Mouse (Mus musculus) embryo, embryonic 9.5 days (tissue): ENCODE results near the gene Mrps11.

Source experiments
- DNase-seq: peaks from one replicate; pipeline ENCODE4 v3.0.0-alpha.2; 2017; ENCODE audit errors: extremely low spot score

Gene Mrps11

GRCm38 (mm10) chr7:78782639-78783581, at the start of gene Mrps11, which contains the start of gene Mrpl46:
Gene Mrps11, plus strand, starts transcription at chr7:78783119.
Gene Mrpl46, minus strand, starts transcription at chr7:78783531.
- peak; percentile 87 for DNase-seq

DNA sequence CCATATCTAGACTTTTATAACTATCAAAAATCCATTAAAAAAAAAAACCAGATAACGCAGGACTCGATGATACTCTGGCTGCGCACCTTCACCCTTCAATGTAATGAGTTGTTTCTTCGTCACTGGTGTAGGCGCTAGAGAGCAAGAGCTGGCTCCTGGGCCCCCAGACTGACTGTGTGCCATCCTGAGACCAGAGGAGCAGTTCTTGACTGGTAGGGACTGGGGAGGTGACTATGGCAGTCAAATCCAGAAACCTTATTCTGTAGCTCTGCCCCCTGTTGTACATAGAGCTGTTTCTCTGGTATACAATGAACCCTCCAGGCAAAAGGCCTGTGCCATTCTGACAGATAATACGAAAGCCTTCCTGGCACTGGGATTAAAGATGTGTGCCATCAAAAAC, 45.7 kb upstream of the Mrps11 start:
- DNase-seq, result no peak

- no peak for DNase-seq
Measured at GRCm38 (mm10) chr7:78737614-78738210, 45.2 kb upstream of the Mrps11 start, which contains the start of gene Ntrk3. Gene Ntrk3, minus strand, starts transcription at chr7:78738012.

DNA sequence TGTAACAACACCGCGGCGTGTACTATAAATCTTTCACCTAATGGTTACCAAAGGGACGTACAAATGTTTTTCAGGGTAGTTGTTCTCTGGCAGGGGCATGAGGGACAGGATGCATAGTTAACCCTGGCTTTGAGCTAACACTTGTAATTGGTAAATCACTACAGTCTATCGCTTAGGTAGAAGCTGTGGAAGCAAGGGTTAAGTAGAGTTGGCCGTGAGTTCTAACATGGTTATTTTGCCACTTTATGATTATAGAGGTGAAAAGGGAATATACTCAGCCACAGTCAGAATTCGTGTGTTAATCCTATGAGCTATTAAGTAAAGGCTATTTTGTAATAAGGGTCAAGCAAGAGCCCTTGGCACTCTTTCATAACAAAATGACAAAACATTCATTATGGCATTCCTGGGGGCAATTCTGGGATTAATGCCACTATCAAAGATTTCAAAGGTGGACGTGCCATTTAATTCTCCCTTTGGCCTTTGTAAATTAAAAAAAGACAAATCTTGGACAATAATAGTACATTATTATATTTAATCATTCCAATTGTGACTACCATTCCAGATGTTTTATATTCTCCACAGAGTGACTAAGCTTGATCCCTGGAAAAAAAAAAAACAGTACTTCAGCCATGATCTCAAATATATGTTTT, 43.4 kb upstream of the Mrps11 start:
- DNase-seq, result no peak

DNA sequence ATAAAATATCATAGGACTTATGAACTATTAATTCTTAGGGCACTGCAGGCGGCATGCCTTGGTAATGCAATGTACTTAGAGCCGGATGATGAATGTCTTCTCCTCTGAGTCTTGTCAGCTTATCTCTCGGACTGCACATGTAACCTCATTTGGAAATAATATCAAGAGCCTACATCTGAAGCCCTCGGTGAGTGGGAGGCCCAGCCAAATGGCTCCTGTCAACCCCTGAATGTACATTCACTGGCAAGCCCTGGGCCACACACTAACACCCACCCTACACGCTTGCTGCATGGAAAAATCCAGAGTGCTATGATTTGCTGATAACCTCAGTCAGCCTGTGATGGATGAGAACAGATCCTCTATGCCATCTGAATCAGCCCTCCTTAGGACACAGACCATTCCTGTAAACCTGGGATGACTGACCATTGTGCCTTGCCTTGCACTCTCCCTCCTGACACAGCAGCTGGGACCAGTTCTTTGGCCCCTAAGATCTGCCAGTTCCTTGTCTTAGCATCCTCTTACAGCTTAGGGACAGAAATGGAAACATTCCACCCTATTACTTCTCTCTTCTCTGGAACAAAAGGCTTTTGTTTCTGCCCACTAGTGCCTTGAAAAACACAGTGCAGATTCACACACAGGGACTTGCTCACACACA, 39.1 kb upstream of the Mrps11 start:
- no peak for DNase-seq

DNA sequence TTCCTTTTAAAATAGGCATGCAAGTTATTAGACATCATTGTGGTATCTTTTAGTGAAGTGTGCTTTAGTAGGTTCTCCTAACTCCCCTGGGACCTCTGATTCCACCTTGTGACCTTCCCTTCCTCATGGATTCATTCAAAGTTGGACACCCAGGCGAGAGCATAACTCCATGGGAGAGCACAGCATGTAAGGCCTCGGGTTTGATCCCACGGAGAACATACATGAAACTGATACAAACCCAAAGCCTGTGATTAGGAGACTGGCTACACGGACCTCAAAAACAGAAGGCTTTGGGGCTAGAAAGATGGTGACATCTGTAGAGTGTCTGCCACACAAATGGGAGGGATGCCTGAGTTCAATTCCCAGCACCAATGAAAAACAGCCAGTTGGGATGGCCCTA, 30.0 kb upstream of the Mrps11 start:
- DNase-seq, result no peak

DNA sequence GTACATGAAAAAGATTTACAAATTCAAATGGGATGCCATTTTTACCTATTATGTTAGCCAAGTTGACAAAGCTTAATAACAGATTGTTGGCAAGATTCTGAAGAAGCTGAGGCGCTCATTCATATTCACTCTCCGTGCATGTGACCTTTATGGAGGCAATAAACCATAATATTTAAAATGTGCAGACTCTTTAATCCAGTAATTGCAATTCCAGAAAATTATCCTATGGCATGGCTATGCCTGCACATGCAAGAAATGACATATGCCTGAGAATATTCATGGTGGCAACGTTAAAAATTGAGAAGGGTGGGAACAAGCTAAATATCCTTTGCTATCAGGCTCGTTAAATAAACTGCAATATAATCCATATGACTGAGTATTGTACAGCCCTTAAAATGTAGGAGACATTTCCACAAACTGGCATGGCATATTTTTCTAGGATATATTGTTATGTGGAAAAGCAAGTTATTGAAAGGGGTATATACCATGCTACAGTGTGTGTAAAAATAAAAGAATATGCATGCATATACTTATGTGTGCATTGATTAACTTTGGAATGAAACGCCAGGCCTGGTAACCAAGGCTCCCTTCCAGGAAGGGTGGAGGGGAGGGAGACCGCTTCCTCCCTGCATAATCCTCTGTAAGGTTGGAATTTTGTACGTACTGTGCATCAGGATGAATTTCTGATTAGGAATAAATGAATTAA, 29.0 kb upstream of the Mrps11 start:
- no peak for DNase-seq

DNA sequence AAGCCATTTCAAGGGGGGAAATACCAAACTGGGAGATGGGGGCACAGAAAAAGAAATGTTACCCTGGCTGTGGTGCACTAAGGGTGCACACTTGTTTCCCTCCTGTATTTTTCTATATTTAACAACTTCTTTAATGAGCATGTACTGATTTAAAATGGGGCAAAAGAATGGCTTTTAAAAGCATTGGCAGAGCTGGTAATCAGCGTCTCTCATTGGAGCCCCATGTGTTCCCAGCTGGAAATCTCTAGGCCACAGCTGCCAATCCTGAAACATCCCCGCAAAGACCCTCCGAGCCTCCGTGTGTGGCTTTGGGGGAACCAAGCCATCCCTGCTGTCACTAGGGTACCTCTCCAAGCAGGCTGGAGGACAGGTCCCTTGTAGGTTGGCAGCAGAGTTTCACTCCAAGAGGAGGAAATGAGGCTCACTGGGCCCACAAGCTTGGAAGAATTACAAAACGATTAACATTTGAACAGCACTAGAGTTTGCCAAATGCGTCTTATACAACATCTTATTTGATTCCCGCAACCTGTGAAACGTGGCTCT, 28.4 kb upstream of the Mrps11 start:
- no peak for DNase-seq

DNA sequence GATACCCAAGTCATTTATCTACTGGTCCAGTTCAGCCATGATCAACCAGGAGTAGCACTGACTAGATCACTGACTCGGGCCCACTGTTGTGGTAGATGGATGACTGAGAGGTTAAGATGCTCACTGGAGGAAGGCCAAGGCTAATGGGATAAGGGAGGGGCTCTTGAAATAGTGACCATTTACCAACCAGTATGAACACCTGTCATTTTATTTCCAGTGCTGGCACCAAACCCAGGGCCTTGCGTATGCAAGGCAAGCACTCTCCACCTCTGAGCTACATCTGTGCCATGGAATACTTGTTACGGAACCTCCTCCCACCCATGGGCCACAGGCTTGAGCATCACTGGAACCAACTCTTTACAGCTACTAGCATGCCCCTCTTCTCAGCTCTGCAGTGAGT, 19.1 kb upstream of the Mrps11 start:
- DNase-seq, result no peak

DNA sequence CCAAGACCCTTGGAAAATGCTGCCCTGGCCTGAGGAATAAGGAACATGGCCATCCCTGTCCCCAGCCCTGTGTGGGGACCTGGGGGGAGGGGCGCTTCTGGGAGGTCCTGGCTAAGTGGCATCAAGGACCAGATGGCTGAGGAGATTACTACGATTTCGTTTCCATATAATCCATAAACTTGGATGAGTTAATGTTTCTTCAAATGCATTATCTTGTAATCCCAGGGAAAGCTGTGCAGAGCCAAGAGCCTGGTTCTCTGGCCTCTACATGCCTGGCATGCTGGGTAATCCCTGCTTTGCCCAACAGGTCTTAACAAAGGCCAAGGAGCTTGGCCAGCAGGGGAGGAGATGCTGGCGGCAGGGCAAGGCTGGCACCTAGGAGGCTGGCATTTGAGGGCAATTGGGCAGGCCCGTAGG, 17.7 kb upstream of the Mrps11 start:
- no peak for DNase-seq

DNA sequence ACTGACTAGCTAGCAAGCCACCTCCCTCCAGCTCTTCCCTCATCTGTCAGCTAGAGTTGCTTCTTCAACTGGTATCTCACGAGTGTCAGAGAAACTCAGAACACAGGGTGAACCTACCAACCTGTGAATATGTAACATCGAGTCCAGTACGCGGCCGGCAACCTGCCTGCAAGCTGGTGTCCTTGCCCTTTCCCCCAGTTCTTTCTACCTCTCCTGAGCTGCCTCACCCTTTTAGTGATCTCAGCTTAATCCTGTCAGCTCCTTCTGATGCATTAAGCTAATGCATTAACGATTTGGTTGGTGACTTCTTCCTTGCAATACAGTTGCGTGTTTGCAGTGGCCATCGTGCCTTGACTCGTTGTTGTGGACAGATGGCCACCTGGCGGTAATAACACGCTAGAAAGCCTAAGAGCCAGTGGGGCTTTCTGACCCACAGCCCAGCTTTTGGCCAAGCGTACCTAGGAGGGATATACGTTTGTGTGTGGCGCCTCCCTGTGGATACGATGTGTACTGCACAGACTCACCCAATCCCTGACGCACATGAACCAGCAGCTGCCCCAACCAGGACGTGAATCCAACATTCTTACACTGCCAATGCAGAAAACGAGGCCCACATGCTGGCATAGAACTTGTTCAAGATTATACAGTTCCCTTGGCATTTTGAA, 16.8 kb upstream of the Mrps11 start:
- DNase-seq, result peak; percentile 87

DNA sequence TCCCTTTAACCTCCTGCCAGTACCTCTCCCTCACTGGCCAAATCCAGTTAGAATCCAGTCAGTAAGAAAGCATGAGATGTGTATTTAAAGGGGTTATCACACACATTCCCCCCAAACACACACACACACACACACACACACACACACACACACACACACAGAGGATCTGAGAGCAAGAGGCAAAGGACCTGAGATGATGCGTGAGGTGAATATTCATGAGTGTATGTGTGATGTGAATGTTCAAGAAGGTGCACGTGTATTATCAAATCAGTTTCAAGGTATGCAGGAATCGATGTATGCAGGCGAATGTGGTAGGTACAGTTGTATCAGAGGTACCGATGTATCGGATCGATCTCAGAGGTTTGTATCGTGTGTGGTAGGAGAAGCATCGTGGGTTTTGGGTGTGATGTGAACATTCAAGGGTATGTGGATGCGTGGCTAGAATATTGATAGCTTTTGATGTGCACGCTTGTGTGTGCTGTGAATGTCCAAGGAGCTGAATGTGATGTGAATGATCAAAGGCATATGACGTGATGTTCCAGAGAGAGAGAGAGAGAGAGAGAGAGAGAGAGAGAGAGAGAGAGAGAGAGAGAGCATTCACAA, 14.9 kb upstream of the Mrps11 start:
- no peak for DNase-seq

- DNase-seq, result no peak
Measured at GRCm38 (mm10) chr7:78769075-78769652, 13.8 kb upstream of the Mrps11 start.

- no peak for DNase-seq
Measured at GRCm38 (mm10) chr7:78770936-78771335, 12.0 kb upstream of the Mrps11 start.

DNA sequence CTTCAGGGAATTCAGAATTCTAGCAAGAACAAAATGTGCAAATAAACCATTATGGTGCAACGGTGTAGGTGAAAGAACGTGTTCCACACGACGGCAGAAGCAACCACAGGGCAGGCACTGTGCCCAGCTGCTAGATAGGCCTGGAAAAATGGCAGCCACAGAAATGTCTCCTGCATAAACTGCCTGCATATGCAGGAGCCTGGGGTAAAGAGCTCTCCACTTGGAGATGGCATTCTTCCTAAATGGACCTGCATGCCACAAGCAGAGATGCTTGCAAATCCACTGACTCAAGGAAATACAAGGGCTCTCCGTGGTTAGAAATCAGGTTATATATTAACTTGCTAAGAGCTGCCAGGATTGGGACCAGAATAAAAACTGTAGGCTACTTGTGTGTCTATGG, 4.2 kb upstream of the Mrps11 start:
- no peak for DNase-seq

- DNase-seq, result no peak
Measured at GRCm38 (mm10) chr7:78785906-78786305, 3.0 kb downstream of the Mrps11 start.

DNA sequence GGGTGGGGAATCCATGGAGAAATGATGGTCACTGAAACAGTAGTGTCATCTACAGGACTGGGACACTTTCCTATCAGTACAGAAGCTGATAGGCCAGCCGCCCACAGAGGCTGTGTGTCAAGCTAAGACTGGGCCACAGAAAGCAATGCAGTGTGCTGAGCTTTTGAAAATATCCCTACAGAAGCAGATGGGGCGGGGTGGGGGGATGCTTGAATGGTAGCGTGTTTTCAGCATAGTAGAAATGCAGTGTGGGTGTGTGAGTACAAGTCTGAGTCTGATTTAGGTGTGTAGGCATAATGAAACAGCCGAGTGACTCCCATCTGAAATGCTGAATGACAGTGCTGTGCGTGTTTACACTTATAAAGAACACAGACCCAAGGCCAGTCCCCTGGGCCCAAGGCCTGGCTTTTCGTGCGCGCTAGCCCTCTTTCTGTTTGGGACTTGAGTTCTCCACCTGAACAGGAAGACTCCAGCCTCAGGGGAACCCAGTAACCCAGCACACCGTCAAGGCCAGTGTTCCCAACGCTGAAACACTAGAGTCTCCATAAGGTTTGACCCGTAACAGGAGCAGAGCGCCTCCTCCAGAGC, 5.0 kb downstream of the Mrps11 start:
- DNase-seq, result no peak

DNA sequence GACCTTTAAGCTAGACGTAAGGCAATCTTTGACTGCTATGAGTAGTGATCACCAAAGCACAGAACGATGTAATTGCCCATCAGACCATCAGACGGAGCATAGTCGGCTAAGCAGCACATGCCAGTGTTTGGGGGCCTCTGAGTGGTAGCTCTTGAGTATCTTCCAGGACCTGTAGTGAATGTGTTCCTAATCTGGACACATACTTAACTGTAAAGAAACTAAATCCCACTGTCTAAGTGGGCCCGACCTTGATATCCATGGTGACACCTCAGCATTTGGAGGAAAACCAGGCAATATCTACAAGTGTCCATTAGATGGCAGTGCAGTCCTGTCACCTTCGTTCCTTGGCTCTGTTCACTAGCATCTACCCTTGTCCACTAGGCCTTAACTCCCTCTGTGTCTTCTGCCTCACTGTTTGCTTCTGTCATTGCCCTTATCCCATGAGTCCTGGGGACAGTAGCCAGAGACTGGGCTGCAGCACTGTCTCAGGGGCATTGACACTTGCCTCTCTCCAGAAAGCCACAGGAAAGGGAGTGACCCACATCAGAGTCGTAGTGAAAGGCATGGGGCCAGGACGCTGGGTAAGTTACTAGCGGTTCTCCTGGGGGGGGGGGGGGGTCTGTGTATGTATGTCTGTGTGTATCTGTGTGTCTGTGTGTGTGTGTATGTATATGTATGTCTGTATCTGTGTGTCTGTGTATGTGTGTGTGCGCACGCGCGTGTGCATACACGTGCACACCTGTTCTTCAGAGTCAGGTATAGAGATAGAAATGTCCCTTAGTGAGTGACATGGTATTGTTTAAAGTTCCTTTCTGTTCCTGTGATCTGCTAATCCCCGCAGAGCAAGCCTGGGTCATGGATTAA, 8.7 kb downstream of the Mrps11 start:
- DNase-seq, result peak; percentile 59
